Mouse (Mus musculus): Measurements from ENCODE around the gene Ak3.

DNA sequence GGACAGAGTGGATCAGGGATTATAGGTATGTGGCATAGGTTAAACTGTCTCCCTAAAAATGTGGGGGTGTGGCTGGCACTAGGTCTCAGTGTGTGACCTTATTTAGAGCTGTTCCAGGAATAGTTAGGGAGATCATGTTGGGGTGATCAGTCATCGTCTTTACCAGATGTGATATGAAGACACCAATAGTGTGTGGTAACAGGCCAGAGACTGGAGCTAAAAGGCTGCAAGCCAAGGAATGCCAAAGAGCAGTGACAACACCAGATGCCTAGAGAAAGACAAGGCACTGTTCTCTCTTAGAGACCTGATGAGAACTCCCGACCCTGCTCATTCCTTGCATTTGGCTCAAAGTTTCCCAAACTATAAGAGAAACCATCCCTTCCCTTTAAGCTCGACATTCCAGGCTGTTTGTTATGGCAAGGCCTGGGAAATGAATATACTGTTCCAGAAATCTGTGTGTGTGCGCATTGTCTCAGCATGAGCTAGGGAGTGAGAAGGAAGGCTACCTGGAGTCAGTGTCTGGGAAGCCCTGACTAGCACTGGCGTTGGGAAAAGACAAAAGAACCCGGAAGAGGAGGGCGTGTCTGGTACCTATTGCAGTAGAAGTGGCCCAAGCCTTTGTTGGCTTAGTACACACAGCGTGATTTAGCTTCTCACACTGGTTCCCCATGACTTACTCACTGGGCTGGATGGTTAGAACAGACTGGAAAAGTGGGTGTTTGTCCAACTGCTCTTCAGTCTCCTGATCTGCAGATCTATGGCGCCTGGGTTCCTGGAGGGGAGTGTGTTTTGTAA, 2.6 kb upstream of the Ak3 start:
- TF ChIP-seq FLI1 (IDR thresholded peaks at IDR 0.05; ENCODE audit: low read length): no peak
- no peak for TF ChIP-seq GATA1 (IDR thresholded peaks at IDR 0.05; ENCODE audit: borderline replicate concordance, low read length)
